19 mouse cellular contexts compared by ENCODE assay signal in the genomic region with DNA sequence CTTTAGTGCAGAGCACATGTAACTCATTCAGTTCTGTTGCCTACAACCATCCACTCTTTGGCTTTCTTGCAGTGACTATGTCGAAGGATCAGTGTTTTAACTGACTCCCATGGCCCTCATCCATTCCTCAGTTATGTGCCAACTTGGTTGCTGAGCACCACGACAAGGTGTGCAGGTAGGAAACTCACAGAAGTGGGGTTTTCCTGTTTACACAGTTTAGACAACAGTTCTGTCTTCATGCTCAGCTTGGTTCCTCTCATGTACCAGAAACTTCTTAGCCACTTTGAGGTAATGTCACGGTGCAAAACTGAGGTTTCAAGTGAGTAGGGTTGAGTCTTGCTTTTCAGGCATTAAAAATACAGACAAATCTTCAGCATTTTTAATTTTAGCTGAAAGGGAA. TPM values are rescaled to one million over a fixed set of nuclear protein-coding genes. Genes with fewer than 3 reads are reported as not detected.
"Had no signal": no experiment of that assay in that cellular context is flagged by ENCODE, and none has a peak within 500 bp of the region (broad histone marks: within the 10 kb centered on the region; RNA-seq: fewer than 3 reads in every experiment).

No protein-coding gene starts in this region.

- H3K36me3 ChIP-seq: liver, embryonic 13.5 days; neural tube, embryonic 12.5 days; neural tube, embryonic 15.5 days had no signal

- H3K4me3 ChIP-seq: left cerebral cortex, adult 2 months; liver, embryonic 13.5 days; neural tube, embryonic 12.5 days; neural tube, embryonic 15.5 days had no signal

- H3K9me3 ChIP-seq: liver, embryonic 13.5 days; neural tube, embryonic 12.5 days; neural tube, embryonic 15.5 days had no signal

- H3K9ac ChIP-seq: liver, embryonic 13.5 days; neural tube, embryonic 12.5 days; neural tube, embryonic 15.5 days had no signal

- H3K4me2 ChIP-seq: liver, embryonic 13.5 days; midbrain, embryonic 11.5 days; neural tube, embryonic 12.5 days; neural tube, embryonic 15.5 days had no signal

- H3K4me1 ChIP-seq: liver, embryonic 13.5 days; neural tube, embryonic 12.5 days; neural tube, embryonic 15.5 days had no signal

- H3K27ac ChIP-seq: kidney, postnatal 0 days; left cerebral cortex, adult 2 months; liver, embryonic 13.5 days; neural tube, embryonic 12.5 days; neural tube, embryonic 15.5 days; stomach, postnatal 0 days had no signal

- H3K27me3 ChIP-seq: liver, embryonic 13.5 days; neural tube, embryonic 12.5 days; neural tube, embryonic 15.5 days had no signal

- DNase-seq: kidney, adult 9 months; kidney, postnatal 25 days; layer of hippocampus, postnatal 36 days; liver, embryonic 13.5 days; lung, adult 2 months; lung, postnatal 14 days; lung, postnatal 4 days; midbrain, embryonic 14.5 days; retina, postnatal 1 day; thymus, adult 2 months; thymus, postnatal 14 days; thymus, postnatal 4 days had no signal

RNA-seq across cellular contexts. Expression of gene Il7r, which starts 34.2 kb away (rescaled TPM):
- polyA plus RNA-seq: midbrain, embryonic 14.5 days; midbrain, postnatal 0 days; neural tube, embryonic 12.5 days had no signal
